Mouse (Mus musculus) ES-E14 (cell line): ENCODE results near the gene Tenm3. TPM values are rescaled to one million over a fixed set of nuclear protein-coding genes. Genes with fewer than 3 reads are reported as not detected.
A peak's percentile ranks its signal among the peaks of the same experiment; 100 is the strongest.

ENCODE experiments used
- DNase-seq: peaks from one replicate; pipeline ENCODE4 v3.0.0-alpha.2; 2013; ENCODE audit warnings: low read depth, low spot score
- H3K27ac ChIP-seq: 2 replicates; pipeline ENCODE4 v1.5.1; 2012; ENCODE audit warnings: low read depth, mild to moderate bottlenecking, low read length, moderate library complexity, mixed read lengths; ENCODE audit not compliant: poor library complexity, insufficient read depth, severe bottlenecking
- H3K36me3 ChIP-seq: 2 replicates; pipeline ENCODE4 v1.6.1; 2012; ENCODE audit warnings: mild to moderate bottlenecking, low read length, moderate library complexity, mixed read lengths; ENCODE audit not compliant: control insufficient read depth, poor library complexity, insufficient read depth, severe bottlenecking
- H3K4me1 ChIP-seq, 2 experiments: fragments of 150-350 bp in 1 of 2; sonication (generic) in 1 of 2; 2 replicates each; pipeline ENCODE4 v1.6.1; 2012; ENCODE audit warnings: low read length in 2 of 2, mild to moderate bottlenecking in 1 of 2, mixed read lengths in 1 of 2; ENCODE audit not compliant: control insufficient read depth in 2 of 2, insufficient read depth in 2 of 2, poor library complexity in 1 of 2
- H3K4me3 ChIP-seq, 2 experiments: fragments of 150-350 bp in 1 of 2; sonication (generic) in 1 of 2; 2 replicates each; pipeline ENCODE4 v1.5.1; 2012; ENCODE audit warnings: low read length in 2 of 2, low read depth in 1 of 2, mild to moderate bottlenecking in 1 of 2, mixed read lengths in 1 of 2; ENCODE audit not compliant: insufficient read depth in 1 of 2, poor library complexity in 1 of 2, severe bottlenecking in 1 of 2
- H3K9ac ChIP-seq: 2 replicates; pipeline ENCODE4 v1.6.1; 2012; ENCODE audit warnings: low read depth, mild to moderate bottlenecking, low read length, mixed read lengths; ENCODE audit not compliant: poor library complexity, insufficient read depth, severe bottlenecking
- H3K9me3 ChIP-seq: fragments of 150-350 bp; sonication (generic); 2 replicates; pipeline ENCODE4 v1.6.1; 2012; ENCODE audit warnings: low read depth, mild to moderate bottlenecking, low read length; ENCODE audit not compliant: control insufficient read depth, insufficient read depth
- CHD2 ChIP-seq: IDR thresholded peaks from 2 replicates; pipeline ENCODE4 v1.6.1; 2014; ENCODE audit warnings: mild to moderate bottlenecking, low read depth, low read length, inconsistent platforms
- HCFC1 ChIP-seq: IDR thresholded peaks from 2 replicates; pipeline ENCODE4 v1.6.1; 2012; ENCODE audit warnings: low read length, inconsistent platforms, borderline replicate concordance; ENCODE audit not compliant: insufficient read depth
- MAFK ChIP-seq: IDR thresholded peaks from 2 replicates; pipeline ENCODE4 v1.6.1; 2014; ENCODE audit warnings: mild to moderate bottlenecking, low read depth, low read length, inconsistent platforms; ENCODE audit not compliant: insufficient read depth
- ZC3H11A ChIP-seq: IDR thresholded peaks from 2 replicates; pipeline ENCODE4 v1.6.1; 2012; ENCODE audit warnings: low read depth, mild to moderate bottlenecking, inconsistent platforms, low read length, borderline replicate concordance
- ZNF384 ChIP-seq: IDR thresholded peaks from 2 replicates; pipeline ENCODE4 v1.6.1; 2012; ENCODE audit warnings: low read depth, low read length, inconsistent platforms
- in situ Hi-C, 2 experiments: fragments of 600-800 bp; cut with MboI; formaldehyde crosslinking; loops; one replicate each; pipeline ENCODE4 v1.15.1; 2025; ENCODE audit warnings: low sequenced_read_pairs in 2 of 2, inconsistent platforms in 1 of 2; ENCODE audit not compliant: unreplicated experiment in 2 of 2
- total RNA-seq: library from RNA; depleted of rRNA; stranded (reverse); fragments of 300-350 nt; gene quantifications from 2 replicates; pipeline ENCODE4 v1.2.3, GENCODE M21; 2012

The Tenm3 gene
- total RNA-seq, 1 experiment, result 33.5 TPM

GRCm38 (mm10) chr8:48207567-48207966 is 636.2 kb downstream of the Tenm3 start:
- no peak overlapping the region for H3K4me3 ChIP-seq
- H3K4me1 ChIP-seq, result peaks cover 0 to 13% of the 10 kb centered on the region in 2 experiments; a peak in 2 of 4 replicates
- no peak overlapping the region for H3K27ac ChIP-seq
- in situ Hi-C loops, result no loop called here
- no peak overlapping the region for H3K9ac ChIP-seq
- no peaks in the 10 kb centered on the region for H3K36me3 ChIP-seq
- DNase-seq, result no peak
- H3K9me3 ChIP-seq, result no peaks in the 10 kb centered on the region
- TF ChIP-seq ZNF384 (no peak), HCFC1 (no peak), ZC3H11A (no peak), MAFK (no peak), CHD2 (no peak)

DNA sequence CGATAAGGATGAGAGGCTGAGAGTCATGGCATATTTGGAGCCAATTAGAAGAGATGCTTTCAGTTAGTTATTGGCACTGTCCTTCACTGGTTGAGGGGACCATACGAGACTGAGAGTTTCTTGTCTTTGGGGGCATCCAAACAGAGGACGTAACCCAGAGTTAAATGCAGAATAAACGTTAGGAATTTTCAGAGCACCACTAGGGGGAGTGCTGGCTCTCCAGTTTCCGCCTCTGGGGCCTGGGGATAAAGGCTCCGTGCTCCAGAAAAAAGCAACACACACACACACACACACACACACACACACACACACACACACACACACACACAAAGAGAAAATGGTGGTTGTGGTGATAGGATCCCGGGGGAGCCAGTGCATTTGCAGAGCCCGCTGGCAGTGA is 636.8 kb downstream of the Tenm3 start:
- DNase-seq, result no peak
- Histone ChIP-seq H3K4me3 (no peak overlapping the region), H3K27ac (no peak overlapping the region), H3K4me1 (peaks cover 0 to 14% of the 10 kb centered on the region in 2 experiments; a peak in 2 of 4 replicates), H3K9ac (0 out of 2 replicates have a peak overlapping the region, but pooled peaks have one; percentile 21), H3K36me3 (no peaks in the 10 kb centered on the region), H3K9me3 (no peaks in the 10 kb centered on the region)
- in situ Hi-C loops, result no loop called here
- TF ChIP-seq ZNF384 (no peak), HCFC1 (no peak), MAFK (no peak), CHD2 (no peak), ZC3H11A (no peak)

DNA sequence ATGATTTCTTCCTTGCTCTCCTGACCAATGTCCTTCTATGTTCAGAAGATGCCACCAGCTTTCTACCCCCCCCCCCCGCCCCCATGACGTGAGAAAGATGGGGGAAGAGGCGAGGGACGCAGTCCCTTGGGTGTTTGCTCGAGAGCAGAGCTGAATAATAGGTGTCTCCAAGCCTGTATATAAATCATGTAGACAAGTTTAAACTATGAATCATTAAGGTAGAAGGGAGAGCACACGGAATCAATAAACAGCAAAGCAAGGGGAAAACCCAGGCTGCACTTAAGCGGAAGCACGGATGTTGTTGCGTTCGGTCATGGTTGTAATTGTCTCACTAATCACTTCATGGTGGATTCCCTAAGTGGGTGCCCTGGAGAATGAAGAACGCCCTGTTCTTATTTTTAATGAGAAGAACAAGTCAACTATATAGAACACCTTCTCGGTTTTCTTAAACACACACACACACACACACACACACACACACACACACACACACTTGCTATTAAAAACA is 638.9 kb downstream of the Tenm3 start:
- no peak for DNase-seq
- no peak overlapping the region for H3K27ac ChIP-seq
- H3K4me3 ChIP-seq, result no peak overlapping the region
- in situ Hi-C loops, result no loop called here
- H3K4me1 ChIP-seq, result peaks cover 0 to 15% of the 10 kb centered on the region in 2 experiments; a peak in 2 of 4 replicates
- TF ChIP-seq CHD2 (no peak), MAFK (no peak), HCFC1 (no peak), ZNF384 (no peak), ZC3H11A (no peak)
- no peak overlapping the region for H3K9ac ChIP-seq
- H3K9me3 ChIP-seq, result no peaks in the 10 kb centered on the region
- no peaks in the 10 kb centered on the region for H3K36me3 ChIP-seq

DNA sequence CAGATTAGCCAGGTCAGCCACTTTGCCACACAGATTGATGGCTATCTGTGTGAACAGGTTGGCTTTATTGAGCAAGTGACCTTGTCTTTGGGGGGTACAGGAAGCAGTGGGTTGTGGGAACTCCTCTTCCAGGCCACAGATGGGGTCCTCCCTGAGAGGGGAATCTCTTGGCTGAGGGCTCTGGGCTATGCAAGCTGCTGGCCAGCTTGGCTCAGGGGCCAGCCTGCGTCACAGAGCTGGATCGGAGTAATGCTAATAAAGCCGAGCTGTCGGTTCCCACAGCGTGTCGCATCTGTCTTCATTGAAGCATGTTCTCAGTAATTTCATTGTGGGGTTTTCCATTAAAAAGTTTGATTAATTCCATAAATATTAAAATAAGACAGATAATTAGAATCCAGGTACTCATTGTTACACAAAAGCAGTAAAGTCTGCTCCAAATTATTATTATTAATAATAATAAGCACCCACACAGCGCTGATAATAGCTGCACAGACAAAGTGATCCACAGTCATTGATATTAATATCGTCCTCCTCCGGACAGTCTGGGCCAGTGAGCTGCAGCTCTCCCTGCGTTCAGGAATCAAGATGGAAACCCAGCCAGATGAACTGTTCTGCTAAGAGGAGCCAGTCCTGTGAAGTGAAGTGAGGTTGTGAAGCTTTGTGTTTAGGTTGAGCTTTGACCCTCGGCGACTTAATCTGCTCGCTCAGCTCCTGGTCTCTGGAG is 639.5 kb downstream of the Tenm3 start:
- no peak for DNase-seq
- TF ChIP-seq CHD2 (no peak), ZC3H11A (no peak), ZNF384 (no peak), HCFC1 (no peak)
- H3K9me3 ChIP-seq, result no peaks in the 10 kb centered on the region
- no peaks in the 10 kb centered on the region for H3K36me3 ChIP-seq
- H3K9ac ChIP-seq, result peak overlapping the region; percentile 28; the same call in 1 of the 2 replicates
- in situ Hi-C loops, result no loop called here
- no peak overlapping the region; the same call in 1 of the 2 replicates for H3K27ac ChIP-seq
- H3K4me1 ChIP-seq, result peaks cover 0 to 15% of the 10 kb centered on the region in 2 experiments; a peak in 2 of 4 replicates
- H3K4me3 ChIP-seq, result no peak overlapping the region
